Mouse (Mus musculus) ES-Bruce4 (cell line): ENCODE measurements around the gene Rnf220.

Experiments
- CTCF ChIP-seq: IDR thresholded peaks from one replicate; pipeline ENCODE4 v1.8.1; 2011; ENCODE audit warnings: low read depth, low read length
- EP300 ChIP-seq: IDR thresholded peaks from 2 replicates; pipeline ENCODE4 v1.6.1; 2011; ENCODE audit warnings: low read depth, low read length; ENCODE audit not compliant: insufficient read depth
- POLR2A ChIP-seq: IDR thresholded peaks from one replicate; pipeline ENCODE4 v1.8.1; 2011; ENCODE audit warnings: low read length; ENCODE audit not compliant: insufficient read depth

- no peak for TF ChIP-seq CTCF
- no peak for TF ChIP-seq POLR2A
- TF ChIP-seq EP300, result no peak
These were observed 224.4 kb downstream of the Rnf220 start for GRCm38 (mm10) chr4:117272459-117272858.
